Mouse (Mus musculus) hindbrain, embryonic 15.5 days (tissue): ENCODE data around the gene Slc31a1. TPM values are rescaled to one million over a fixed set of nuclear protein-coding genes. Genes with fewer than 3 reads are reported as not detected.
A peak's percentile ranks its signal among the peaks of the same experiment; 100 is the strongest.

Experiments
- ATAC-seq: fragments of 200-750 bp; cut with Nextera tagmentation; 2 replicates; pipeline ENCODE4 v1.8.0; 2017; ENCODE audit warnings: low read depth, moderate number of reproducible peaks, moderate TSS enrichment; ENCODE audit not compliant: low FRiP score
- H3K27ac ChIP-seq: fragments of 300-500 bp; sonication (generic); replicated peaks from 2 replicates; pipeline ENCODE4 v1.5.1; 2015; ENCODE audit warnings: mild to moderate bottlenecking, inconsistent platforms
- H3K27me3 ChIP-seq: fragments of 300-500 bp; sonication (generic); 2 replicates; pipeline ENCODE4 v1.6.1; 2015; ENCODE audit warnings: control low read depth, inconsistent platforms
- H3K36me3 ChIP-seq: fragments of 300-500 bp; sonication (generic); 2 replicates; pipeline ENCODE4 v1.6.1; 2015; ENCODE audit warnings: control low read depth, inconsistent platforms
- H3K4me1 ChIP-seq: fragments of 300-500 bp; sonication (generic); replicated peaks from 2 replicates; pipeline ENCODE4 v1.6.1; 2015; ENCODE audit warnings: control low read depth, inconsistent platforms
- H3K4me2 ChIP-seq: fragments of 300-500 bp; sonication (generic); 2 replicates; pipeline ENCODE4 v1.6.1; 2015; ENCODE audit warnings: moderate library complexity, mild to moderate bottlenecking, inconsistent platforms
- H3K4me3 ChIP-seq: fragments of 300-500 bp; sonication (generic); 2 replicates; pipeline ENCODE4 v1.5.1; 2015; ENCODE audit warnings: mild to moderate bottlenecking, inconsistent platforms
- H3K9ac ChIP-seq: fragments of 300-500 bp; sonication (generic); 2 replicates; pipeline ENCODE4 v1.6.1; 2015; ENCODE audit warnings: inconsistent platforms
- H3K9me3 ChIP-seq: fragments of 300-500 bp; sonication (generic); 2 replicates; pipeline ENCODE4 v1.6.1; 2016; ENCODE audit warnings: control low read depth, inconsistent platforms
- WGBS: fragments of 180-500 bp; shearing (Covaris S2); methylation state at CpG from one replicate; pipeline ENCODE4 v1.1.7; 2015; 5-methylcytosine and 5-hydroxymethylcytosine counted together
- polyA plus RNA-seq: library from polyadenylated mRNA; unstranded; fragments of >200 nt; fragmentation: Nextera tagmentation; extraction: Ambion mirVana; gene quantifications from 2 replicates; pipeline ENCODE4 v1.2.1, GENCODE M21; 2015

Slc31a1 gene
- polyA plus RNA-seq, 1 experiment from 2014 or later, result 46.2 TPM

GRCm38 (mm10) chr4:62345827-62346226 lies 14.7 kb upstream of the Slc31a1 start:
- no peak overlapping the region for H3K9ac ChIP-seq
- H3K4me1 ChIP-seq, result no peaks in the 10 kb centered on the region
- no peak overlapping the region for H3K4me2 ChIP-seq
- no peak for ATAC-seq
- H3K9me3 ChIP-seq, result no peaks in the 10 kb centered on the region
- H3K27me3 ChIP-seq, result no peaks in the 10 kb centered on the region
- no peak overlapping the region for H3K27ac ChIP-seq
- WGBS, result 87% methylated on average over 4 of the region's 4 CpGs
- peaks cover 30% of the 10 kb centered on the region for H3K36me3 ChIP-seq
- H3K4me3 ChIP-seq, result no peak overlapping the region

GRCm38 (mm10) chr4:62347605-62348328 lies 12.8 kb upstream of the Slc31a1 start:
- no peak overlapping the region for H3K4me3 ChIP-seq
- H3K27ac ChIP-seq, result no peak overlapping the region
- no peak for ATAC-seq
- no peak overlapping the region for H3K4me2 ChIP-seq
- no peak overlapping the region for H3K9ac ChIP-seq
- H3K9me3 ChIP-seq, result no peaks in the 10 kb centered on the region
- H3K4me1 ChIP-seq, result no peaks in the 10 kb centered on the region
- 82% methylated on average over 9 of the region's 9 CpGs for WGBS
- no peaks in the 10 kb centered on the region for H3K27me3 ChIP-seq
- peaks cover 34% of the 10 kb centered on the region for H3K36me3 ChIP-seq

GRCm38 (mm10) chr4:62348329-62348705 lies 12.2 kb upstream of the Slc31a1 start:
- Histone ChIP-seq H3K27ac (0 out of 2 replicates have a peak overlapping the region, but pooled peaks have one; percentile 14), H3K4me2 (no peak overlapping the region)

DNA sequence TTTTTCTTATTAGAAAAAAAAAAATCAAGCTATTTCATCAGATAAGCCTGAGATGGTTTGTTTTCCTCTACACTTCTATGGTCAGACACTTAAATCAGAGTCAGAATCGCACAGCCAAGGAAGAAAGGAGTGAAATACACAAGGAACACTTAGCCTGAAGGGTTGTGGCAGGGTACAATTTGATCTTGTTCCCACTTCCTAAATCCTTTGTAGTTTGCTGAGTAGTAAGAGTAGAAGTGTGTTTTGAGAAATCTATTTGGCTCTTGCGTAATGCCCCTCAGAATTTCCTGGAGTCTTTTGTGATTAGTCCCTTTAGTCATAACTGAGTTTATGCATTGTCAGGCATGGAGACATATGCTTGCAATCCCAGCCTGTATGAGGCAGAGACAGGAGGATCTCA lies 11.2 kb upstream of the Slc31a1 start:
- Histone ChIP-seq H3K36me3 (peaks cover 27% of the 10 kb centered on the region), H3K27ac (no peak overlapping the region), H3K9ac (no peak overlapping the region), H3K27me3 (no peaks in the 10 kb centered on the region), H3K4me1 (no peaks in the 10 kb centered on the region), H3K4me2 (no peak overlapping the region), H3K4me3 (no peak overlapping the region), H3K9me3 (no peaks in the 10 kb centered on the region)
- ATAC-seq, result no peak
- 94% methylated on average over 2 of the region's 2 CpGs for WGBS

More at GRCm38 (mm10) chr4:62348329-62348705, 12.2 kb upstream of the Slc31a1 start:
- no peak for ATAC-seq
- H3K9ac ChIP-seq, result no peak overlapping the region
- no peaks in the 10 kb centered on the region for H3K27me3 ChIP-seq
- peaks cover 34% of the 10 kb centered on the region for H3K36me3 ChIP-seq
- no peaks in the 10 kb centered on the region for H3K4me1 ChIP-seq
- H3K4me3 ChIP-seq, result no peak overlapping the region
- 78% methylated on average over 2 of the region's 2 CpGs for WGBS
- no peaks in the 10 kb centered on the region for H3K9me3 ChIP-seq

DNA sequence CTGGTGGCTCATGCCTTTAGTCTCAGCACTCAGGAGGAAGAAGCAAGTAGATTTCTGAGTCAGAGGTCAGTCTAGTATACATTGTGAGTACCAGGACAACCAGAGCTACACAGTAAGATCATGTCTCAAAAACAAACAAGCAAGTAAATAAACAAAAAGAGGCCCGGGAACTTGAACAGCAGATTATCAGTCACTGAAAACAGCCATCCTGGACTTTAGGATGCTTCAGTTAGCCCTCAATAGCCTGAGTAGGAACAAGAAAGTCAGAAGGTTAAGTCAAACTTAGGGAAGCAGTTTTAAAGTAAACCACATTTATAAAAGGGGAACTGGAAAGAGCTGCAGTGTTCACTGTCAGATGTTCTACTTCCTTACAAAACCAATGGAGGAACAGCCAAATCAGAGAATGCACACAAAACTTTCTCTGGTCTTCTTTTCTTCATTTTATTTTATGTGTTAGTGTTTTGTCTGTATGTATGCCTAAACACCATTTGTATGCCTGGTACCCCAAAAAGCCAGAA lies 2.8 kb upstream of the Slc31a1 start:
- WGBS, result 92% methylated on average over 1 of the region's 1 CpGs
- no peaks in the 10 kb centered on the region for H3K27me3 ChIP-seq

GRCm38 (mm10) chr4:62359256-62359775 lies 1.2 kb upstream of the Slc31a1 start:
- 51% methylated on average over 7 of the region's 7 CpGs for WGBS
- peak overlapping the region; percentile 82 for H3K4me3 ChIP-seq
- peak overlapping the region; percentile 83 for H3K27ac ChIP-seq
- peak overlapping the region; percentile 60 for H3K4me2 ChIP-seq
- H3K36me3 ChIP-seq, result no peaks in the 10 kb centered on the region
- H3K27me3 ChIP-seq, result no peaks in the 10 kb centered on the region
- peak overlapping the region; percentile 69 for H3K9ac ChIP-seq
- H3K4me1 ChIP-seq, result peaks cover 28% of the 10 kb centered on the region
- no peak for ATAC-seq
- no peaks in the 10 kb centered on the region for H3K9me3 ChIP-seq

More for the DNA sequence above, 2.8 kb upstream of the Slc31a1 start:
- no peak overlapping the region for H3K4me2 ChIP-seq
- H3K4me3 ChIP-seq, result no peak overlapping the region
- no peak for ATAC-seq
- H3K27ac ChIP-seq, result no peak overlapping the region
- H3K9ac ChIP-seq, result no peak overlapping the region
- no peaks in the 10 kb centered on the region for H3K36me3 ChIP-seq
- peaks cover 28% of the 10 kb centered on the region for H3K4me1 ChIP-seq
- H3K9me3 ChIP-seq, result no peaks in the 10 kb centered on the region

DNA sequence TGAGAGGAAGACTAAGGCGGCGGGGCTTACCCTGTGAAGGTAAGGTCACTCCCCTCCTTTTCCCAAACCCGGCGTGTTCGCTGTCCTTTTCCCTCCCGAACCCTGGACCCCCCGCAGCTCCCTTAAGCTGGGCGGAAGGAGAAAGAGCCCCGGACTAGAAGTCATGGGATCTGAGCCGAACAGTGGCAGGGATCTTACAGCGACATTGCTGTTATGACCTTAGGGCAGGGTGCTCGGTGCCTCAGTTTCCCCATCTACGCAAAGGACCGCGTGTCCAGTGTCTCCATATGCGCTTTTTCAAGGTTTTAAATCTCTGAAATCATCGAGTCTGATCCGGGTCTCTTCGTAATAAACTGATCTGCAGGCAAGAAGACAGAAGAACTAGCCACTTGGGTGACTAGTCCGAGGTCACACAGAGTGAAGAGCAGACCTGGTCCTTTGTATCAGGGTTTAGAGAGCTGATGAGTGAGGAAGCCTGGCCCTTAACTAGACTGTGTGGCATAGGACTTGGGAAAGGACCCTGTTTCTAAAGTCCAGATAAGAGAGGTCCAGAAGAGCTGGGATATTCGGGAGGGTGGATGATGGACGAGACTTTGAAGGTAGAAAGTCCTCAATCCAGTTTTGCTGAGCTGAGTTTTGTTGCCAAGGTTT lies 403 bp downstream of the Slc31a1 start:
- ATAC-seq, result no peak; the same call in none of the 2 replicates
- Histone ChIP-seq H3K27me3 (no peaks in the 10 kb centered on the region), H3K4me2 (peak overlapping the region; percentile 60), H3K36me3 (no peaks in the 10 kb centered on the region), H3K27ac (peak overlapping the region; percentile 82), H3K9me3 (no peaks in the 10 kb centered on the region), H3K9ac (peak overlapping the region; percentile 75), H3K4me3 (peak overlapping the region; percentile 82), H3K4me1 (peaks cover 28% of the 10 kb centered on the region)
- under 1% methylated on average over 21 of the region's 22 CpGs for whole genome bisulfite sequencing

- Histone ChIP-seq H3K4me1 (peaks cover 28% of the 10 kb centered on the region), H3K9ac (peak overlapping the region; percentile 75; the same call in 1 of the 2 replicates), H3K9me3 (no peaks in the 10 kb centered on the region), H3K27ac (peak overlapping the region; percentile 82; the same call in 1 of the 2 replicates), H3K36me3 (no peaks in the 10 kb centered on the region), H3K27me3 (no peaks in the 10 kb centered on the region), H3K4me3 (peak overlapping the region; percentile 82), H3K4me2 (peak overlapping the region; percentile 60)
- WGBS, result 45% methylated on average over 6 of the region's 6 CpGs
- no peak for ATAC-seq
These were observed 1.0 kb downstream of the Slc31a1 start for GRCm38 (mm10) chr4:62361571-62361970.

DNA sequence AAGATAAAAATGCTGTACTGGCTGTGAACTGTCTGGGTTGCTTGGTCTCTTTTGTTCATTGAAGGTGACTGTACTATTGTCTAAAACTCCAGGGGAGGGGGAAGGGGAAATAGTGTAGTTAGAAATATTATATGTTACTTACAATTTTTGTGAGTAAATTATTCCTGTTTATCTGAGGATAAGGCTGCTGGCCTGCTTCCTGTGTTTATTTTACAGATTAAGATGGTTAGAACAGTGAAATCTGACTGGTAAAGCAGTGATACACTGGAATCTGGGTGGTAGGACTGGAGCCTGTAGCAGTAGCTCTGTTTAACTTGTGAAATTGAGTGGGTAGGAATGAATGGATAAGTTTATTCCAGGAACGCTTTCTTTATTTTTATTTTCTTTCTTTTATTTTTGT lies 1.5 kb downstream of the Slc31a1 start:
- ATAC-seq, result no peak
- Histone ChIP-seq H3K27ac (no peak overlapping the region), H3K9ac (0 out of 2 replicates have a peak overlapping the region, but pooled peaks have one; percentile 75), H3K4me1 (peaks cover 28% of the 10 kb centered on the region), H3K27me3 (no peaks in the 10 kb centered on the region), H3K4me2 (peak overlapping the region; percentile 60), H3K9me3 (no peaks in the 10 kb centered on the region), H3K4me3 (peak overlapping the region; percentile 82), H3K36me3 (no peaks in the 10 kb centered on the region)
- WGBS, result 95% methylated on average over 1 of the region's 1 CpGs

DNA sequence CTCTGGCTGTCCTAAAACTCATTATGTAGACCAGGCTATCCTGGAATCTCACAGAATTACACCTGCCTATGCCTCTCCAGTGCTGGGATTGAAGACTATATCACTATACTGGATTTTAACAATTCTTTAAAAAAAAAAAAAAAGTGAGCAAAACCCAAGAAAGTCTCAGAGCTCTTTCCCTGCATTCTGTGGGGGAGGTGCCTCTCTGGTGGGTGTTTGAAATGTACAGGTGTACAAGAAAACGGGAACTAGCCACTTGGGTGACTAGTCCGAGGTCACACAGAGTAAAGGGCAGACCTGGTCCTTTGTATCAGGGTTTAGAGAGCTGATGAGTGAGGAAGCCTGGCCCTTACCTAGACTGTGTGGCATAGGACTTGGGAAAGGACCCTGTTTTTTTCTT lies 1.9 kb downstream of the Slc31a1 start:
- H3K4me3 ChIP-seq, result no peak overlapping the region
- no peak overlapping the region for H3K9ac ChIP-seq
- no peak for ATAC-seq
- H3K27ac ChIP-seq, result no peak overlapping the region
- H3K9me3 ChIP-seq, result no peaks in the 10 kb centered on the region
- no peaks in the 10 kb centered on the region for H3K27me3 ChIP-seq
- peaks cover 28% of the 10 kb centered on the region for H3K4me1 ChIP-seq
- no peaks in the 10 kb centered on the region for H3K36me3 ChIP-seq
- no peak overlapping the region for H3K4me2 ChIP-seq
- 89% methylated on average over 2 of the region's 2 CpGs for WGBS

DNA sequence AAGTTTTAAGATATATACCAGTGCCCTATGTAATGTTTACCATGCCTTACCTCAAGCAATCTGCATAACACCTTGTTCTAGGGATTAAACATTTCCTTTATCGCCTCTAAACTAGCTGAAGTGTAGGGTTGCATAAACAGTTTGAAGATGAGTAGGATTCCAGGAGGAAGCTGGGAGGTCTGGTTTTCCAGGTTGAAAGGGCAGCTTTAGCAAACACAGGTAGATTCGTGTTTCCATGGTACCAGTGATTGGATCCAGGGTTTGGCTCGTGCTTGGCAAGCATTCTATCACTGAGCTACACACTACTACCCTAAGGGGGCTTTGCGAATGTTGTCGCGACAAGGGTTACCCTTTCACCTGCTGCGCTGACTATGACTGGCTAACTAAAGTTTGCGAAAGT lies 3.8 kb downstream of the Slc31a1 start:
- no peaks in the 10 kb centered on the region for H3K36me3 ChIP-seq
- no peak overlapping the region for H3K4me2 ChIP-seq
- peaks cover 19% of the 10 kb centered on the region for H3K4me1 ChIP-seq
- no peaks in the 10 kb centered on the region for H3K27me3 ChIP-seq
- H3K27ac ChIP-seq, result no peak overlapping the region
- WGBS, result 97% methylated on average over 8 of the region's 8 CpGs
- H3K9me3 ChIP-seq, result no peaks in the 10 kb centered on the region
- H3K9ac ChIP-seq, result no peak overlapping the region
- no peak for ATAC-seq
- H3K4me3 ChIP-seq, result no peak overlapping the region

DNA sequence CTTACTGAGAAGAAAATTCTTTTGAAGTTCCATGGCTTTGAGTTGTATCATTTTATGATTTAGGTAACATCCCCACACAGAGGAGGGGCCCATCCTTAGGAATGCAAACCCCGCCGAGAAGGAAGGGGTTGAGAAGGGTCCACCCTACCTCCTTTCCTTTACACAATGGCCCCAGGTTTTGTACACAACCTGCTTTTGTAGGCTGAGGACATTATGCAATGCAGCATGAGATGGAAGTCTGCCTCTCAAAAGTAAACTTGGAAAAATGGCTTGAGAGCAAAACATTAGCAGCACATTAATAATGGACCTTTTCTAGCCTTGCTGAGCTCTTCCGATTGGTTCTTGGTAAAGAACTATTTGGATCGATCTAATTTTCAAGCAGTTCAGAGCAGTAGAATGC lies 5.8 kb downstream of the Slc31a1 start:
- ATAC-seq, result no peak
- Histone ChIP-seq H3K27ac (no peak overlapping the region), H3K9me3 (no peaks in the 10 kb centered on the region), H3K4me2 (no peak overlapping the region), H3K4me1 (peaks cover 13% of the 10 kb centered on the region), H3K36me3 (no peaks in the 10 kb centered on the region), H3K27me3 (no peaks in the 10 kb centered on the region), H3K9ac (no peak overlapping the region), H3K4me3 (no peak overlapping the region)
- WGBS, result 84% methylated on average over 4 of the region's 4 CpGs
